Mouse (Mus musculus): ENCODE measurements around the gene Apaf1.

DNA sequence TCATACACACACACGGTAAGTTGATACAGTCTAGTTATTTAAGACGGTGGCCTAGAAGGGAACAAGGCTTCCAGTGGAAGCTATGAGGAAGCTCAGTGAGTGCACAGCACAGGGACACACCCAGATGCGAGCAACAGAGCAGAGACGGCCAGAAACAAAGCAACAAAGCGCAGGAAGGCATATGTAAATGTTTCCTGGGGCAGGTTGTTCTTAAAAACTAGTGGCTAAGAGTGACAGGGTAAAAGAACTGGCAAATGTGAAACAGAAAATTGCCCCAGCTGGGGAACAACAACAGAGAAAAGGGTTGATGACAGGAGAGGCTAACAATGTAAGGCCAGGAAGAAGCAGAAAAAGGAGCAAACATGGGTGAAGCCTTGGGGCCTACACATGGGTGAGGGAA, 54.6 kb downstream of the Apaf1 start:
- TF ChIP-seq ZKSCAN1 (IDR thresholded peaks at IDR 0.05; ENCODE audit: low read depth, low read length) (no peak), USF1 (IDR thresholded peaks at IDR 0.05; ENCODE audit: low read depth, low read length) (no peak), GATA1 (IDR thresholded peaks at IDR 0.05; ENCODE audit: low read depth, low read length) (no peak), CHD2 (IDR thresholded peaks at IDR 0.05; ENCODE audit: low read length) (no peak), CTCF (IDR thresholded peaks at IDR 0.05 in 2 of 3, conservative IDR thresholded peaks at IDR 0.05 in 1 of 3; ENCODE audit: control insufficient read depth in 1 of 3, insufficient read depth in 1 of 3, low read depth in 2 of 3, low read length in 3 of 3, poor library complexity in 1 of 3, severe bottlenecking in 1 of 3) (no peak), MAX (IDR thresholded peaks at IDR 0.05; ENCODE audit: low read length) (no peak), POLR2A (IDR thresholded peaks at IDR 0.05; ENCODE audit: control insufficient read depth in 1 of 2, insufficient read depth in 1 of 2, low read depth in 1 of 2, low read length in 2 of 2, poor library complexity in 1 of 2) (no peak)

All from MEL (cell line).